Mouse (Mus musculus): ENCODE results near the gene Anapc16. TPM values are rescaled to one million over a fixed set of nuclear protein-coding genes. Genes with fewer than 3 reads are reported as not detected.
A peak's percentile ranks its signal among the peaks of the same experiment; 100 is the strongest.
"Not testable (repeated sequence)": the region's sequence is repeated elsewhere in the genome, so short reads cannot be mapped to it uniquely, and the experiment has no call there.

The Anapc16 gene
- polyA plus RNA-seq, 1 experiment from 2014 or later: 120 TPM

DNA sequence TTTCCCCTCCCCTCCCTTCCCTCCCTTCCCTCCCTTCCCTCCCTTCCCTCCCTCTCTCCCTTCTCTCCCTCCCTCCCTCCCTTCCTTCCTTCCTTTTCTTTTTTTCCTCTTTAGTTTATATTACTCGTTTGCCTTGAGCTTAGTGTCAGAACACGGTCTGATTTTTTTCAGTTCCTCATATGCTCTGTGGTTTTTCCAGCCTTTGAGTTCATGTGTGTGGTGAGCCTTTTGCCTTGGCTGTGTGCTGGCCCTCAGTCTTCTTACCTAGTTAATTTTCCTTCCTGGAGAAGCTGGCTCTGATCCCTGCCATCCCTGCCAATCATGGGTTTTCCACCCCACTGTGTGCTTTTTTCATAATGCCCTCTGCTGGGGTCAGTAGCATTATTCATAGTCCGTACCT is 6.2 kb upstream of the Anapc16 start:
- 79% methylated on average over 3 of the region's 3 CpGs for WGBS
- ATAC-seq (ENCODE audit: low read depth): no peak

DNA sequence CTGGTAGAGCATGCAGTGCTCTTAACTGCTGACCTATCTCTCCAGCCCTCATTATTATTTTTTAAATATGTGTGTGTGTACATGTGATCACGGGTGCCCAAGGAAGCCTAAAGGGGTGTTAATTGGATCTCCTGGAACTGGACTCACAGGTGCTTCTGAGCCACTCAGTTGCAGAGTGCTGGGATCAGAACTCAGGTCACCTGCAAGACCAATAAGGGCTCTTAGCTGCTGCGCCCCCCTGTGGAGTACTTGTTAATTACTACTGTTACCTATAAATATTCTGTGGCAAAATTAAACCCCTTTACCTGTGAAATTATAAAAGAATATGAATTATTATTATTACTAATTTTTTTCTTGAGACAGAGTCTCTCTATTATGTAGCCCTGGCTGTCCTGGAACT is 2.3 kb upstream of the Anapc16 start:
- no peak overlapping the region for H3K27ac ChIP-seq (ENCODE audit: low read depth, low read length)
- no peaks in the 10 kb centered on the region for H3K27me3 ChIP-seq (ENCODE audit: control insufficient read depth, insufficient read depth, low read length)
- WGBS: 63% methylated on average over 2 of the region's 2 CpGs
- ATAC-seq (ENCODE audit: low read depth): no peak
- H3K4me1 ChIP-seq (ENCODE audit: control insufficient read depth, insufficient read depth, low read length): peaks cover 12% of the 10 kb centered on the region; the same call in 1 of the 2 replicates
- no peak overlapping the region for H3K4me3 ChIP-seq (ENCODE audit: low read depth, low read length)
- H3K36me3 ChIP-seq (ENCODE audit: control insufficient read depth, insufficient read depth, low read length): peaks cover 6% of the 10 kb centered on the region; the same call in 1 of the 2 replicates
- H3K9me3 ChIP-seq (ENCODE audit: control insufficient read depth, low read length): no peaks in the 10 kb centered on the region
- no peak overlapping the region for H3K9ac ChIP-seq (replicated peaks; ENCODE audit: low read depth, low read length)
- no peak overlapping the region for H3K4me2 ChIP-seq (ENCODE audit: low read depth, low read length)

More for the DNA sequence above, 6.2 kb upstream of the Anapc16 start:
- Histone ChIP-seq H3K4me1 (ENCODE audit: control insufficient read depth, insufficient read depth, low read length) (peaks cover 2% of the 10 kb centered on the region; the same call in 1 of the 2 replicates), H3K27me3 (ENCODE audit: control insufficient read depth, insufficient read depth, low read length) (no peaks in the 10 kb centered on the region), H3K9ac (replicated peaks; ENCODE audit: low read depth, low read length) (no peak overlapping the region), H3K36me3 (ENCODE audit: control insufficient read depth, insufficient read depth, low read length) (peaks cover 9% of the 10 kb centered on the region; the same call in 1 of the 2 replicates), H3K9me3 (ENCODE audit: control insufficient read depth, low read length) (no peaks in the 10 kb centered on the region), H3K4me3 (ENCODE audit: low read depth, low read length) (no peak overlapping the region), H3K27ac (ENCODE audit: low read depth, low read length) (no peak overlapping the region), H3K4me2 (ENCODE audit: low read depth, low read length) (no peak overlapping the region)

- ATAC-seq (ENCODE audit: low read depth): no peak
- Histone ChIP-seq H3K4me1 (ENCODE audit: control insufficient read depth, insufficient read depth, low read length) (peaks cover 12% of the 10 kb centered on the region; the same call in 1 of the 2 replicates), H3K9ac (replicated peaks; ENCODE audit: low read depth, low read length) (peak overlapping the region; percentile 62; the same call in 1 of the 2 replicates), H3K27me3 (ENCODE audit: control insufficient read depth, insufficient read depth, low read length) (no peaks in the 10 kb centered on the region), H3K27ac (ENCODE audit: low read depth, low read length) (peak overlapping the region; percentile 98), H3K4me3 (ENCODE audit: low read depth, low read length) (peak overlapping the region; percentile 60), H3K36me3 (ENCODE audit: control insufficient read depth, insufficient read depth, low read length) (peaks cover 6% of the 10 kb centered on the region; the same call in 1 of the 2 replicates), H3K4me2 (ENCODE audit: low read depth, low read length) (peak overlapping the region; percentile 92), H3K9me3 (ENCODE audit: control insufficient read depth, low read length) (no peaks in the 10 kb centered on the region)
- 78% methylated on average over 9 of the region's 9 CpGs for WGBS
Observed at GRCm38 (mm10) chr10:60003847-60004246, 912 bp upstream of the Anapc16 start.

DNA sequence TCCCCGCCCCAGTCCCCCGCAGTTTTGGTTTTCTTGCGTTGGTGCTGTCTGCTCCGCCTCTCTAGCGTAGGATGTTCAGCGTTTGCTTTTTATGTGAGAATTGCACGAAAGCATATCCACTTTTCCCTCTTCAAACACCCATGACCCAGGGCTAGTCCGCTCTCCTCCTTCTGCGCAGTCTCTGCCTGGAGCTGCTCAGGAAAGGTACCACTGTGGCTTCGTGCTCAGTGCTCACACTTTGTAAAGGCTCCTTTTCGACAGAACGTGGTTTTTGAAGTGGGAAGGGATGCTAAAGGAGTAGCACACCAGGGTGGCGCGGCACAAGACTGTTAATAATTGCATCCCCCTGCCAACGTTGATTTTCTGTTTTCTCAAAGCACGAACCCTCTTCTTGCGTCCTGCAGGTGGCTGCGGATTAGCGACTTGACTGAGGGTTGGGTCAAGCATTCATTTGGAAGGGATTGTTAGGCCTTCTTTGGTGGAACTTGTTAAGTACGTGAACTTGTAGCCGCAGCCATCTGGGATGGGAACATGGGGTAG is 348 bp upstream of the Anapc16 start:
- no peaks in the 10 kb centered on the region for H3K27me3 ChIP-seq (ENCODE audit: control insufficient read depth, insufficient read depth, low read length)

DNA sequence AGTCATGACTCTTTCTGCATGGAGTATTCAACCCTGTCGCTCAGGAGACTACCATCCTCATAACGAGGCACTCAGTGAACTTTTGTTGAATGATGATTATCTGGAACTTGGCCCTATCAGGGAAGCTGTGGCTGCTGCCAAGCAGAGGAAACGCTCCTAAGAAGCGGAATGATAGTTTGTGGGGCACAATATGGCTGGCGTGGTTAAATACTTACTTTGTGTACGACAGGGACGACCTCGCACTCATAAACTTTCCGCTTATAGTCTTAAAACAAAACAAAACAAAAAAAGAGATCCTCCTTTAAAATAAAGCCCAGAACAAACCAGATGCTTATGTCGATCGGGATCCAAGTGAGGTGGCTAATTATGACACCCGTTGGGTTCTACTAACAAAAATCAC is 732 bp downstream of the Anapc16 start:
- Histone ChIP-seq H3K27ac (ENCODE audit: low read depth, low read length) (peak overlapping the region; percentile 98), H3K36me3 (ENCODE audit: control insufficient read depth, insufficient read depth, low read length) (no peaks in the 10 kb centered on the region), H3K27me3 (ENCODE audit: control insufficient read depth, insufficient read depth, low read length) (no peaks in the 10 kb centered on the region), H3K9me3 (ENCODE audit: control insufficient read depth, low read length) (no peaks in the 10 kb centered on the region), H3K9ac (replicated peaks; ENCODE audit: low read depth, low read length) (peak overlapping the region; percentile 70), H3K4me1 (ENCODE audit: control insufficient read depth, insufficient read depth, low read length) (peaks cover 12% of the 10 kb centered on the region; the same call in 1 of the 2 replicates), H3K4me3 (ENCODE audit: low read depth, low read length) (peak overlapping the region; percentile 60), H3K4me2 (ENCODE audit: low read depth, low read length) (peak overlapping the region; percentile 92)
- 5% methylated on average over 12 of the region's 12 CpGs for WGBS
- no peak for ATAC-seq (ENCODE audit: low read depth)

More for the DNA sequence above, 348 bp upstream of the Anapc16 start:
- Histone ChIP-seq H3K9me3 (ENCODE audit: control insufficient read depth, low read length) (no peaks in the 10 kb centered on the region), H3K4me1 (ENCODE audit: control insufficient read depth, insufficient read depth, low read length) (peaks cover 12% of the 10 kb centered on the region; the same call in 1 of the 2 replicates), H3K9ac (replicated peaks; ENCODE audit: low read depth, low read length) (peak overlapping the region; percentile 62), H3K27ac (ENCODE audit: low read depth, low read length) (peak overlapping the region; percentile 98), H3K4me2 (ENCODE audit: low read depth, low read length) (peak overlapping the region; percentile 92), H3K4me3 (ENCODE audit: low read depth, low read length) (peak overlapping the region; percentile 60), H3K36me3 (ENCODE audit: control insufficient read depth, insufficient read depth, low read length) (peaks cover 6% of the 10 kb centered on the region; the same call in 1 of the 2 replicates)
- peak; percentile 75 for ATAC-seq (ENCODE audit: low read depth)
- WGBS: under 1% methylated on average over 19 of the region's 21 CpGs

DNA sequence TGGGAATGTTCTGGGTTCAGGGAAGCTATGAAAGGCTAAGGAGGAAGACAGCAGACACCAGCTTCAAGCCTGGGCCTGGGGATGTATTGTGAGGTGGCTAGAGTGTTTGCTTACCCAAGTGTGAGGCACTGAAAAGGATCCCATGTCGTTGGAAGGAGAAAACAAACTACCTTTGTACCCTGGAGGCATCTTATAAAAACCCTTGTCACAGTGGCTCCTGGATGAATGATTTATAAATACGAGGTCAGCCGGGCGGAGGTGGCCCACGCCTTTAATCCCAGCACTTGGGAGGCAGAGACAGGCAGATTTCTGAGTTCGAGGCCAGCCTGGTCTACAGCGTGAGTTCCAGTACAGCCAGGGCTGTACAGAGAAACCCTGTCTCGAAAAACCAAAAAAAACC is 1.3 kb downstream of the Anapc16 start:
- peak overlapping the region; percentile 70; the same call in 1 of the 2 replicates for H3K9ac ChIP-seq (replicated peaks; ENCODE audit: low read depth, low read length)
- H3K9me3 ChIP-seq (ENCODE audit: control insufficient read depth, low read length); H3K27ac ChIP-seq (ENCODE audit: low read depth, low read length); H3K36me3 ChIP-seq (ENCODE audit: control insufficient read depth, insufficient read depth, low read length); ATAC-seq (ENCODE audit: low read depth); H3K27me3 ChIP-seq (ENCODE audit: control insufficient read depth, insufficient read depth, low read length): not testable (repeated sequence)
- WGBS: 79% methylated on average over 8 of the region's 8 CpGs
- H3K4me1 ChIP-seq (ENCODE audit: control insufficient read depth, insufficient read depth, low read length): peaks cover 12% of the 10 kb centered on the region; the same call in 1 of the 2 replicates
- peak overlapping the region; percentile 92 for H3K4me2 ChIP-seq (ENCODE audit: low read depth, low read length)
- peak overlapping the region; percentile 60; the same call in 1 of the 2 replicates for H3K4me3 ChIP-seq (ENCODE audit: low read depth, low read length)

GRCm38 (mm10) chr10:59999057-59999456 is 3.9 kb downstream of the Anapc16 start:
- Histone ChIP-seq H3K9ac (replicated peaks; ENCODE audit: low read depth, low read length) (no peak overlapping the region), H3K4me2 (ENCODE audit: low read depth, low read length) (no peak overlapping the region), H3K9me3 (ENCODE audit: control insufficient read depth, low read length) (no peaks in the 10 kb centered on the region), H3K36me3 (ENCODE audit: control insufficient read depth, insufficient read depth, low read length) (0 out of 2 replicates have a peak, but pooled peaks cover 11% of the 10 kb centered on the region), H3K4me3 (ENCODE audit: low read depth, low read length) (no peak overlapping the region), H3K4me1 (ENCODE audit: control insufficient read depth, insufficient read depth, low read length) (peaks cover 10% of the 10 kb centered on the region; the same call in 1 of the 2 replicates), H3K27me3 (ENCODE audit: control insufficient read depth, insufficient read depth, low read length) (no peaks in the 10 kb centered on the region), H3K27ac (ENCODE audit: low read depth, low read length) (no peak overlapping the region)
- 91% methylated on average over 3 of the region's 3 CpGs for WGBS
- ATAC-seq (ENCODE audit: low read depth): no peak

DNA sequence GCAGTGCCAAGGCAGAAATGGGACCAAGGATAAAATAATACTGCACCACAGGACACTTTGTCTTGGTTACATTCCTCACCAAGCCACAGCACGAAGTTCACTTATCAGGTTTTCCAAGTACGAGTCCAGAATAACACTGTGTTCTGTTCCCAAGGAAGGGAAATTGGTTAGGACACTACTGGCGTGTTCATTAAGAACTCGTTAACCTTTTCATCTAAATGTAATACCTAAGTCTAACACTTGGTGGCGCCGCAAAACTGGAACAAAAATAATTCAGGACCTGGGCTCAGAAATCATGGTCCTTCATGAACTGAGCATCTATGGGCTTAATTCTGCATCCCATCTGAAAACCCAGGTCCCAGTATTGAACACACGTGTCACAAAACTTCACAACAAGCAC is 5.3 kb downstream of the Anapc16 start:
- Histone ChIP-seq H3K27ac (ENCODE audit: low read depth, low read length) (no peak overlapping the region), H3K27me3 (ENCODE audit: control insufficient read depth, insufficient read depth, low read length) (no peaks in the 10 kb centered on the region), H3K9ac (replicated peaks; ENCODE audit: low read depth, low read length) (no peak overlapping the region), H3K9me3 (ENCODE audit: control insufficient read depth, low read length) (no peaks in the 10 kb centered on the region), H3K4me2 (ENCODE audit: low read depth, low read length) (no peak overlapping the region), H3K4me3 (ENCODE audit: low read depth, low read length) (no peak overlapping the region), H3K36me3 (ENCODE audit: control insufficient read depth, insufficient read depth, low read length) (0 out of 2 replicates have a peak, but pooled peaks cover 11% of the 10 kb centered on the region), H3K4me1 (ENCODE audit: control insufficient read depth, insufficient read depth, low read length) (peaks cover 5% of the 10 kb centered on the region; the same call in 1 of the 2 replicates)
- no peak for ATAC-seq (ENCODE audit: low read depth)
- WGBS: 30% methylated on average over 7 of the region's 7 CpGs

DNA sequence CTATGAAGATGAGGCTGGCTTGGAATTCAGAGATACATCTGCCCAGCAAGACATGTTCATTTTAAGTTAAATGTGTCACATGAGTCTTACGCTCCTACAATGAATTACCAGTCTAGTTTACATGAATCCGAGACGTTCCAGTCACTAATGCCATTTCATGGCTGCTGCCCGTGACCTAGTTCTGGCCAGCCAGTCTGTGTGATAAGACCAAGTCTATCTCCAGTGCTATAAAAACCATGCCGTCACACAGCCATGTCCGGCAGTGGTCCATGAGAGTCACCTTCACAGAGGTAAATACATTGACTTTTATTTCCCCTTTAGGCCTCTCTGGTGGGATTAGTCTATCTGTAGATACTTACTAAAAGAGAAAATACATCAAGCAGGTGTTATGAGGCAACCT is 7.0 kb downstream of the Anapc16 start:
- Histone ChIP-seq H3K27ac (ENCODE audit: low read depth, low read length) (no peak overlapping the region), H3K4me3 (ENCODE audit: low read depth, low read length) (no peak overlapping the region), H3K36me3 (ENCODE audit: control insufficient read depth, insufficient read depth, low read length) (0 out of 2 replicates have a peak, but pooled peaks cover 11% of the 10 kb centered on the region), H3K9ac (replicated peaks; ENCODE audit: low read depth, low read length) (no peak overlapping the region), H3K4me2 (ENCODE audit: low read depth, low read length) (no peak overlapping the region), H3K4me1 (ENCODE audit: control insufficient read depth, insufficient read depth, low read length) (no peaks in the 10 kb centered on the region), H3K27me3 (ENCODE audit: control insufficient read depth, insufficient read depth, low read length) (no peaks in the 10 kb centered on the region), H3K9me3 (ENCODE audit: control insufficient read depth, low read length) (no peaks in the 10 kb centered on the region)
- ATAC-seq (ENCODE audit: low read depth): no peak
- WGBS: 94% methylated on average over 6 of the region's 6 CpGs
